Mouse (Mus musculus): ENCODE data around the gene Yaf2. TPM values are rescaled to one million over a fixed set of nuclear protein-coding genes. Genes with fewer than 3 reads are reported as not detected.
A peak's percentile ranks its signal among the peaks of the same experiment; 100 is the strongest.
"Not testable (repeated sequence)": the region's sequence is repeated elsewhere in the genome, so short reads cannot be mapped to it uniquely, and the experiment has no call there.

Gene Yaf2
- polyA plus RNA-seq (2012; rRNA removed), result 18.4 and 21.0 TPM in 2 replicates

DNA sequence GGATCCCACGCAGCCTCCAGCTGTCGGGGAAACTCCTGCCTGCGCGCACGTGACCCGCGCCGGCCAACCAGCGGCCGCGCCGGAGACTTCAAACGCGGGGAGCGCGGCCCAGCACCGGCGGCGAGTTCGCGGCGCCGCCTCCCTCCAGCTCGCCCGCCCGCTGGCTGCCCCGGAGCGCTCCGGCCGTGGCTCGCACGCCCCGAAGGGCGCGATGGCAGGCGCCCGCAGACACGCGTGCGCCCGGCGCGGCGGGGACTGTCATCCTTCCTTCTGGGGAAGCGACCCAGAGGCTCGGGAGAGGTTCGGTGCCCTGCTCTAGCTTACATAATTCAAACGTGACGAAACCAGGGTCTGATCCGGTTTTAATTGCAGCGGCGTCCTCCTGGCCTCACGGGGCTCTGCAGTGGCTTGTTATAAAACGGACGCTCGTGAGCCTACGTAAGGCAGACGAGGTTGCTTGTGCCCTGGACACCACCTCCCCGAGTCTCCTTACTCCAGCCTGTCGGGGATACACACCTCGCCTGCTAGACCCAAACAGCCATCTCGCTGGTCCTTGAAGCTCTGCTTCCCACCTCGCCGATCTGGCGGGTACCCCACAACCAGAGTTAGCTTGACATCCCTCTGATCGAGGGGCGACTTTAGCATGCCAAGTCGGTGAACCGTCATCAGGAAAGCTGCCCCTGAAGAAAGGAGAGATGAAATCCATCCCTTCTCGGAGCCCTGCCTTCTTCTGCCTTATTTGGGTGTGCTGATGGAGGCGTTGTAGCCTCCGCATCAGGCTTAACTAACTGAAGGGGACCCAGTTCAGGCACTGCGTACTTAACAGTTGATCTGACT, at the start of gene Yaf2:
Yaf2 (minus strand) TSS at position 11 of the 837 bp plus-strand sequence.
- WGBS, result 2% methylated on average over 73 of the region's 73 CpGs
- H3K27me3 ChIP-seq (ENCODE audit: control insufficient read depth, insufficient read depth, low read length), result no peaks in the 10 kb centered on the region; the same call in 1 of the 2 replicates
- peak within 1 kb of the TSS; percentile 56 for H3K4me3 ChIP-seq (ENCODE audit: control insufficient read depth, insufficient read depth, low read length)
- peak; percentile 88 for DNase-seq
- H3K36me3 ChIP-seq (ENCODE audit: control insufficient read depth, insufficient read depth, low read length), result no peaks in the 10 kb centered on the region
- no peak within 1 kb of the TSS for H3K27ac ChIP-seq (ENCODE audit: control insufficient read depth, insufficient read depth, low read length)
- TF ChIP-seq POLR2A (IDR thresholded peaks at IDR 0.05; ENCODE audit: control insufficient read depth, extremely low read depth, insufficient read depth, low read length, poor library complexity) (0 out of 2 replicates have a peak, but pooled peaks have one; percentile 30), CTCF (IDR thresholded peaks at IDR 0.05; ENCODE audit: borderline replicate concordance, control insufficient read depth, extremely low read depth, insufficient read depth, low read length, poor library complexity) (no peak)
- H3K4me1 ChIP-seq (replicated peaks; ENCODE audit: control insufficient read depth, insufficient read depth, low read length), result peaks cover 4% of the 10 kb centered on the region; the same call in 1 of the 2 replicates

DNA sequence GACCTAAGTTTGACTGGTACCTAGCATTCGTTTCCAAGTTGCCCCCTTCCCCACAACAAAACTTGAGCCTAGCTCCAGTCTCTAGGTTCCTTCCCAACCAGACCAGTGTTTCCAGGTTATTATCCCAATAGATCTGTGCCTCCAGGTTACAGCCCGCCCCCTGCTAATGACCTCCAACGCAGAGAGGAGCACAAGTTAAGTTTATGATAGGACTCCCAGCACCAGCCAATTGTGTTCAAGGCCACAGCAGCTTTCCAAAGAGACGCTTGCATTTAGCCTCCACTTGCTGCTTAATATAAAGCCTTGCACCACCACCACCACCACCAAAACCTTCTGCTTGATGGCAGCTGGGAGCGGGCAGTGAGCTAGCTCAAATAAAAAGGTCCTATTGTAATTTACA, 44.6 kb upstream of the Yaf2 start:
- no peak overlapping the region for H3K4me3 ChIP-seq (ENCODE audit: control insufficient read depth, insufficient read depth, low read length)

DNA sequence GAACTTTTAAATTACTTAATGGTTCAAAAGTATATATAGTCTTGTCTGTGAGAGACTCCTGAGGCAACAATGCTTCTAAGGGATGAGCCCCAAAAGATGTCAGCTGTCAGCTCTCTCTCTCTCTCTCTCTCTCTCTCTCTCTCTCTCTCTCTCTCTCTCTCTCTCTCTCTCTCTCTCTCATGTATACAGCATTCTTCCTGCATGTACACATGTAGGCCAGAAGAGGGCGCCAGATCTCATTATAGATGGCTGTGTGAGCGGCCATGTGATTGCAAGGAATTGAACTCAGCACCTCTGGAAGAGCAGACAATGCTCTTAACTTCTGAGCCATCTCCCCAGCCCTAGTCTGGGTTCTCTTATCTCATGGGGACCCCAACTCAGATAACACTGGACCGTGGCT, 42.4 kb upstream of the Yaf2 start:
- Histone ChIP-seq H3K27ac (ENCODE audit: control insufficient read depth, insufficient read depth, low read length) (no peak overlapping the region), H3K4me3 (ENCODE audit: control insufficient read depth, insufficient read depth, low read length) (no peak overlapping the region), H3K36me3 (ENCODE audit: control insufficient read depth, insufficient read depth, low read length) (no peaks in the 10 kb centered on the region), H3K27me3 (ENCODE audit: control insufficient read depth, insufficient read depth, low read length) (no peaks in the 10 kb centered on the region), H3K4me1 (replicated peaks; ENCODE audit: control insufficient read depth, insufficient read depth, low read length) (peaks cover 3% of the 10 kb centered on the region; the same call in 1 of the 2 replicates)
- peak; percentile 14 for DNase-seq
- WGBS, result 87% methylated on average over 3 of the region's 3 CpGs
- no peak for TF ChIP-seq CTCF (IDR thresholded peaks at IDR 0.05; ENCODE audit: borderline replicate concordance, control insufficient read depth, extremely low read depth, insufficient read depth, low read length, poor library complexity)
- no peak for TF ChIP-seq POLR2A (IDR thresholded peaks at IDR 0.05; ENCODE audit: control insufficient read depth, extremely low read depth, insufficient read depth, low read length, poor library complexity)

More for the DNA sequence above, 44.6 kb upstream of the Yaf2 start:
- no peaks in the 10 kb centered on the region for H3K27me3 ChIP-seq (ENCODE audit: control insufficient read depth, insufficient read depth, low read length)
- DNase-seq, result no peak
- WGBS, result 89% methylated on average over 5 of the region's 5 CpGs
- no peak overlapping the region for H3K27ac ChIP-seq (ENCODE audit: control insufficient read depth, insufficient read depth, low read length)
- peaks cover 3% of the 10 kb centered on the region; the same call in 1 of the 2 replicates for H3K4me1 ChIP-seq (replicated peaks; ENCODE audit: control insufficient read depth, insufficient read depth, low read length)
- peaks cover 4% of the 10 kb centered on the region for H3K36me3 ChIP-seq (ENCODE audit: control insufficient read depth, insufficient read depth, low read length)
- no peak for TF ChIP-seq CTCF (IDR thresholded peaks at IDR 0.05; ENCODE audit: borderline replicate concordance, control insufficient read depth, extremely low read depth, insufficient read depth, low read length, poor library complexity)
- TF ChIP-seq POLR2A (IDR thresholded peaks at IDR 0.05; ENCODE audit: control insufficient read depth, extremely low read depth, insufficient read depth, low read length, poor library complexity), result no peak

DNA sequence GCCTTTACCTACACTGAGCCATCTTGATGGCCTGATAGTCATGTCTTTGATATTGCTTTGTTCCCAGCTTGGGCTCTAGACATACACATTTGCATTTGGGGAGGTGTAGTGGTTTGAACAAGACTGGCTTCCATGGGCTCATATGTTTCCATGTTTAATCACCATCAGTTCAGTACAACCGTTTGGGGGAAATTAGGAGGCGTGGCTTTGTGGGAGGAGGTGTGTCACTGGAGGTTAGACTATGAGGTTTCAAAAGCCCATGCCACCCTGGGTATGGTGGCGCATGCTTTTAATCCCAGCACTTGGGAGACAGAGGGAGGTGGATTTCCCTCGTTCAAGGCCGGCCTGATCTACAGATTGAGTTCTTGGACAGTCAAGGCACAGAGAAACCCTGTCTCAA, 39.0 kb upstream of the Yaf2 start:
- H3K36me3 ChIP-seq (ENCODE audit: control insufficient read depth, insufficient read depth, low read length), result no peaks in the 10 kb centered on the region
- TF ChIP-seq POLR2A (IDR thresholded peaks at IDR 0.05; ENCODE audit: control insufficient read depth, extremely low read depth, insufficient read depth, low read length, poor library complexity) (no peak), CTCF (IDR thresholded peaks at IDR 0.05; ENCODE audit: borderline replicate concordance, control insufficient read depth, extremely low read depth, insufficient read depth, low read length, poor library complexity) (no peak)
- no peak overlapping the region for H3K4me3 ChIP-seq (ENCODE audit: control insufficient read depth, insufficient read depth, low read length)
- 81% methylated on average over 5 of the region's 5 CpGs for WGBS
- DNase-seq, result no peak
- H3K4me1 ChIP-seq (replicated peaks; ENCODE audit: control insufficient read depth, insufficient read depth, low read length), result no peaks in the 10 kb centered on the region
- H3K27ac ChIP-seq (ENCODE audit: control insufficient read depth, insufficient read depth, low read length), result no peak overlapping the region
- no peaks in the 10 kb centered on the region for H3K27me3 ChIP-seq (ENCODE audit: control insufficient read depth, insufficient read depth, low read length)

DNA sequence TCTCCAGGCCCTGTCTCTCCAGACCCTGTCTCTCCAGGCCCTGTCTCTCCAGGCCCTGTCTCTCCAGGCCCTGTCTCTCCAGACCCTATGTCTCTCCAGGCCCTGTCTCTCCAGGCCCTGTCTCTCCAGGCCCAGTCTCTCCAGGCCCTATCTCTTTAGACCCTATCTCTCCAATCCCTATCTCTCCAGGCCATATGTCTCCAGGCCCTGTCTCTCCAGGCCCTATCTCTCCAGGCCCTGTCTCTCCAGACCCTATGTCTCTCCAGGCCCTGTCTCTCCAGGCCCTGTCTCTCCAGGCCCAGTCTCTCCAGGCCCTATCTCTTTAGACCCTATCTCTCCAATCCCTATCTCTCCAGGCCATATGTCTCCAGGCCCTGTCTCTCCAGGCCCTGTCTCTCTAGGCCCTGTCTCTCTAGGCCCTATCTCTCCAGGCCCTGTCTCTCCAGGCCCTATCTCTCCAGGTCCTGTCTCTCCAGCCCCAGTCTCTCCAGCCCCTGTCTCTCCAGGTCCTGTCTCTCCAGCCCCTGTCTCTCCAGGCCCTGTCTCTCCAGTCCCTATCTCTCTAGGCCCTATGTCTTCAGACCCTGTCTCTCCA, 35.9 kb upstream of the Yaf2 start:
- H3K4me3 ChIP-seq (ENCODE audit: control insufficient read depth, insufficient read depth, low read length); DNase-seq; H3K4me1 ChIP-seq (replicated peaks; ENCODE audit: control insufficient read depth, insufficient read depth, low read length); H3K27ac ChIP-seq (ENCODE audit: control insufficient read depth, insufficient read depth, low read length); H3K27me3 ChIP-seq (ENCODE audit: control insufficient read depth, insufficient read depth, low read length); H3K36me3 ChIP-seq (ENCODE audit: control insufficient read depth, insufficient read depth, low read length): not testable (repeated sequence)

DNA sequence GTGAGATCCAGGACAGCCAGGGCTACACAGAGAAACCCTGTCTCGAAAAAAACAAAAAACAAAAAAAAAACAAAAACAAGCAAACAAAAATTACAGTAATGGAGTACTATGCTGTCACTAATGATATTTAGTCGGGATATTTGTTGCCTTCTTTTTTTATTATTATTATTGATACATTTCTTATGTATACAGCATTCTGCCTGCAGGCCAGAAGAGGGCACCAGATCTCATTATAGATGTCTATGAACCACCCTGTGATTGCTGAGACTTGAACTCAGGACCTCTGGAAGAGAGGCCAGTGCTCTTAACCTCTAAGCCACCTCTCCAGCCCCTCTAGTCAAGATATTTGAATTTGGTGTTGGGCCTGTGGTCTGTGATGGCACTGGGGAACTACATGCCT, 35.1 kb upstream of the Yaf2 start:
- Histone ChIP-seq H3K27ac (ENCODE audit: control insufficient read depth, insufficient read depth, low read length) (no peak overlapping the region), H3K27me3 (ENCODE audit: control insufficient read depth, insufficient read depth, low read length) (no peaks in the 10 kb centered on the region), H3K4me3 (ENCODE audit: control insufficient read depth, insufficient read depth, low read length) (no peak overlapping the region), H3K36me3 (ENCODE audit: control insufficient read depth, insufficient read depth, low read length) (no peaks in the 10 kb centered on the region), H3K4me1 (replicated peaks; ENCODE audit: control insufficient read depth, insufficient read depth, low read length) (no peaks in the 10 kb centered on the region)
- TF ChIP-seq CTCF (IDR thresholded peaks at IDR 0.05; ENCODE audit: borderline replicate concordance, control insufficient read depth, extremely low read depth, insufficient read depth, low read length, poor library complexity), result no peak
- TF ChIP-seq POLR2A (IDR thresholded peaks at IDR 0.05; ENCODE audit: control insufficient read depth, extremely low read depth, insufficient read depth, low read length, poor library complexity), result no peak
- 87% methylated on average over 2 of the region's 2 CpGs for WGBS
- peak; percentile 7 for DNase-seq
